Mouse (Mus musculus) macrophage (primary cell): ENCODE measurements around the gene Dnajc19. TPM values are rescaled to one million over a fixed set of nuclear protein-coding genes. Genes with fewer than 3 reads are reported as not detected.
"Not testable (repeated sequence)": the region's sequence is repeated elsewhere in the genome, so short reads cannot be mapped to it uniquely, and the experiment has no call there.

ENCODE experiments used
- H3K27ac ChIP-seq: fragments of 350-480 bp; formaldehyde crosslinking; 2 replicates; pipeline ENCODE4 v1.9.0; 2021
- H3K36me3 ChIP-seq: fragments of 350-480 bp; formaldehyde crosslinking; 2 replicates; pipeline ENCODE4 v1.9.0; 2021; ENCODE audit errors: inconsistent target
- H3K4me3 ChIP-seq: fragments of 350-480 bp; formaldehyde crosslinking; 2 replicates; pipeline ENCODE4 v1.9.0; 2021; ENCODE audit errors: inconsistent target
- H3K79me2 ChIP-seq: fragments of 350-480 bp; formaldehyde crosslinking; 2 replicates; pipeline ENCODE4 v1.9.0; 2021; ENCODE audit errors: inconsistent target
- WGBS: methylation state at CpG from one replicate; pipeline ENCODE4 v1.1.7; 2026; ENCODE audit warnings: inconsistent platforms; ENCODE audit not compliant: missing documents; 5-methylcytosine and 5-hydroxymethylcytosine counted together
- polyA plus RNA-seq: library from polyadenylated mRNA; stranded (reverse); fragments of 250-400 nt; gene quantifications from 3 replicates; pipeline ENCODE4 v1.2.4, GENCODE M21; 2018; ENCODE audit warnings: inconsistent platforms

The Dnajc19 gene
- polyA plus RNA-seq, 1 experiment from 2014 or later, result 77.3 TPM

- peaks cover 23% of the 10 kb centered on the region; the same call in 1 of the 2 replicates for H3K36me3 ChIP-seq
- no peaks in the 10 kb centered on the region for H3K79me2 ChIP-seq
- 94% methylated on average over 3 of the region's 6 CpGs for WGBS
- no peak overlapping the region for H3K27ac ChIP-seq
- H3K4me3 ChIP-seq, result no peak overlapping the region
Measured at GRCm38 (mm10) chr3:34072726-34073125, 8.4 kb downstream of the Dnajc19 start.

DNA sequence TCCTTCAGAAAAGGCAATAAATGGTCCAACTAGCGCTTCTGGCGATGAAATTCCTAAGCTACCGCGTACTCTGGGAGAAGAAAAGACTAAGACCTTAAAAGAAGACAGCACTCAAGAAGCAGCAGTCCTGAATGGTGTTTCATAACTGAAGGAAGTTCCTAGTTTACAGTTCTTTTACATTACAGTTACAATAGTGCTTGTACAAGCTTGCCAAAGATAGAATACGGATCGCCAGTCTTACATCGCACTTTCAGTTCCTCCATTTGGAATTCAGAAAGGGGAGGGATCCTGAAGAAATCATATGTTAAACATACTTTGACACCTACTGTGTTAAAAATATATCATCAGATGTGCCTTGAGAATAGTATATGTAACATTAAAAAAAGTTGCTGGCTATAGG lies 12.2 kb downstream of the Dnajc19 start:
- H3K79me2 ChIP-seq, result peaks cover 29% of the 10 kb centered on the region; the same call in 1 of the 2 replicates
- not testable (repeated sequence) for H3K4me3 ChIP-seq
- peaks cover 26% of the 10 kb centered on the region; the same call in 1 of the 2 replicates for H3K36me3 ChIP-seq
- peak overlapping the region; percentile 61 for H3K27ac ChIP-seq
- 42% methylated on average over 7 of the region's 7 CpGs for WGBS

DNA sequence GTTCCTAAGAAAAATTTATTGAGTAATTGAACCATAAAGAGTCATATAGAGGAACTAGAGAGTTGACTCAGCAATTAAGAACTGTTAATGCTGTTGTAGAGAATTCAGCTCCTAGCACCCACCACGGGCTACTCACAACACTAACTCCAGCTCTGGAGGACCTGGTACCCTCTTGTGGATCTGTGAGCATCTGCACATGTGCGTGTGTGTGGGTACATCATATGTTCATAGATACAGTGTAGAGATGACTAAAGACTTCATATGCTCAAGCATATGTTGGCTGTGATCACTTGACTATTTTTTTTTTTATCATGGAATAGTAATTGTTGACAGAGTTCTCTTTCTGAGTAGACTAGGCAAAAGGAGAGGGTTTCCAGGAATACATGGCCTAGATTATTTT lies 18.8 kb downstream of the Dnajc19 start:
- peaks cover 33% of the 10 kb centered on the region; the same call in 1 of the 2 replicates for H3K79me2 ChIP-seq
- no peak overlapping the region for H3K27ac ChIP-seq
- no peak overlapping the region for H3K4me3 ChIP-seq
- H3K36me3 ChIP-seq, result peaks cover 35% of the 10 kb centered on the region
- WGBS, result 79% methylated on average over 2 of the region's 2 CpGs

GRCm38 (mm10) chr3:34041990-34042389 lies 39.1 kb downstream of the Dnajc19 start:
- H3K36me3 ChIP-seq, result peaks cover 32% of the 10 kb centered on the region
- peaks cover 84% of the 10 kb centered on the region for H3K79me2 ChIP-seq
- H3K4me3 ChIP-seq, result no peak overlapping the region
- H3K27ac ChIP-seq, result no peak overlapping the region
- WGBS, result 96% methylated on average over 4 of the region's 4 CpGs

- Histone ChIP-seq H3K36me3 (0 out of 2 replicates have a peak, but pooled peaks cover under 1% of the 10 kb centered on the region), H3K79me2 (peaks cover 96% of the 10 kb centered on the region), H3K4me3 (no peak overlapping the region), H3K27ac (no peak overlapping the region)
- WGBS, result 100% methylated on average over 3 of the region's 3 CpGs
Measured at GRCm38 (mm10) chr3:34035706-34036105, 45.4 kb downstream of the Dnajc19 start.

GRCm38 (mm10) chr3:34034803-34035202 lies 46.3 kb downstream of the Dnajc19 start:
- Histone ChIP-seq H3K79me2 (peaks cover 96% of the 10 kb centered on the region), H3K27ac (peak overlapping the region; percentile 75), H3K4me3 (no peak overlapping the region; the same call in 1 of the 2 replicates), H3K36me3 (no peaks in the 10 kb centered on the region)
- 67% methylated on average over 1 of the region's 1 CpGs for WGBS

DNA sequence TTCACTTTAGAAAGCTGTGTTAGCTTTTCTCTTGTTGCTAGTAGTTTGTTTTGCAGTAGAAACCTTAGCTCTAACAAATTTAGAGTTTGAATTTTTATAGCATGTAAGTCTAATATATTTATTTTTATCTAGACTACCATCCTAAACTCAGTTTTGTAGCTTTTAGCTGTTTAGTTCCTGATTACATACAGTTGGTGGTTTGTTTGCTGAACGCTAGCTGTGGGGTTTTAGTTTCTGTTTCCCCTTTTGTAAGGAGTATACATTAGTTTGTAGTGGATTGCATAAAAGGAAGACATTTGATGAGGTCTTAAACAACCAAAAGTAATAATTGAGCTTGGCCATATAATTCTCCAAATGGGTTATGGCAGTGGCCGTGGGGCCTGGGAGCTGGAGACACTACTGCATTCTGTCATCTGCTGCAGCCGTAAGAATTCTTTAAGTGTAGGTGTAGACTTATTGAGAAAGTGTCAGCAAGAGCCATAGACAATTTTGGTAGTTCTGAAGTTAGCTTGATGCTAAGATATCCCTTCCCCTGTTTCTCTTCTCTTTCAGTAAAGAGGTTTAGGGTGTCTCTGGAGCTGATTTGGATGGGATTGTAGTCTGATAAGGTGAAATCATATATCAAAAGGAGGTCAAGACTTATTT lies 47.3 kb downstream of the Dnajc19 start:
- H3K79me2 ChIP-seq, result peaks cover 96% of the 10 kb centered on the region
- H3K27ac ChIP-seq, result peak overlapping the region; percentile 75
- WGBS, result 13% methylated on average over 3 of the region's 3 CpGs
- peak overlapping the region; percentile 26 for H3K4me3 ChIP-seq
- H3K36me3 ChIP-seq, result no peaks in the 10 kb centered on the region

- WGBS, result 89% methylated on average over 3 of the region's 3 CpGs
- Histone ChIP-seq H3K27ac (no peak overlapping the region), H3K4me3 (no peak overlapping the region)
Measured at GRCm38 (mm10) chr3:34030601-34031000, 50.5 kb downstream of the Dnajc19 start.

GRCm38 (mm10) chr3:34028935-34029334 lies 52.2 kb downstream of the Dnajc19 start:
- no peaks in the 10 kb centered on the region for H3K36me3 ChIP-seq
- H3K4me3 ChIP-seq, result no peak overlapping the region
- no peak overlapping the region for H3K27ac ChIP-seq
- peaks cover 96% of the 10 kb centered on the region for H3K79me2 ChIP-seq

More at GRCm38 (mm10) chr3:34030601-34031000, 50.5 kb downstream of the Dnajc19 start:
- Histone ChIP-seq H3K79me2 (peaks cover 96% of the 10 kb centered on the region), H3K36me3 (no peaks in the 10 kb centered on the region)

GRCm38 (mm10) chr3:34021259-34021828 lies 59.8 kb downstream of the Dnajc19 start:
- Histone ChIP-seq H3K4me3 (peak overlapping the region; percentile 64), H3K36me3 (no peaks in the 10 kb centered on the region), H3K79me2 (peaks cover 59% of the 10 kb centered on the region), H3K27ac (no peak overlapping the region)
- 69% methylated on average over 4 of the region's 4 CpGs for whole genome bisulfite sequencing

GRCm38 (mm10) chr3:34020382-34021258 lies 60.5 kb downstream of the Dnajc19 start:
- no peak overlapping the region for H3K27ac ChIP-seq

DNA sequence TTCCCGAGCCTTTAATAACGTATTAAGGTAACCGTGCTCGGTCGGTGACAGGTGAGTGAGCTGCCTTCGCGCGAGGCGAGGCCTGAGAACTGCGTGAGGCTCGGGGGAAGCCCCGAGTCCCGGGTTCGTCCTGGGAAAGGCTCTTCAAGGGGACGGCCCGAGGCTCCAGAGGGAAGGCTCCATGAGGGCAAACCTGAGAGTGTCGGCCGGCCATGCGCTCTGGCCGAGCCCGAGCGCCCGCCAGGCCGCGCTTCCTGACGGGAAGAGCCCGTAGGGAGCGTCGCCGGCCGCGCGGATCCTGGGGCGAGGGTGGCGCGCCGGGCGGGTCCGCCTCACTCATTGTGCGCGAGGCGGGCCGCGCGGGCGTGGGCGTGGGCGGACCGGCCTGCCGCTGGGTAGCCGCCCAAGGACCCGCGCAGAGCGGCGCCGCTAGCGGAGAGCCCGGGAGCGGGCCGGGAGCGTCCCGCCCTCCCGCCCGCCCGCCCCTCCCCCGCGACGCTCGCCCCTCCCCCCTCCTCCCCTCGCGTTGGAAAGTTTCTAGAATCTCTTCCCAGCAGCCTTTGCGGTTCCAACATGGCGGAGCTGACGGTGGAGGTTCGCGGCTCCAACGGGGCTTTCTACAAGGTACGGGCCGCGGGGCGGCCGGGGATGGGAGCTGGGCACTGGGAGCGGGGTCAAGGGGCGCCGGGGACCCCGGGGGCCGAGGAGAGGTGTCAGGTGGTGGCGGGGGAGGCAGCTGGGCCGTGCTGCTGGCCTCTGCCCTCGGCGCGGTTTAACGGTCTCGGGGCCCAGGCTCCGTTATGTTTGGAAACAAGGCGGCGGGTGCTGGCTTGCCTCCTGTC lies 61.4 kb downstream of the Dnajc19 start, which contains the start of gene Fxr1:
TSS of gene Fxr1 (plus strand) at position 404 of the 842 bp plus-strand sequence.
- H3K36me3 ChIP-seq, result no peaks in the 10 kb centered on the region
- H3K27ac ChIP-seq, result peak within 1 kb of the TSS; percentile 36
- WGBS, result 2% methylated on average over 67 of the region's 97 CpGs
- peak within 1 kb of the TSS; percentile 64 for H3K4me3 ChIP-seq
- peaks cover 43% of the 10 kb centered on the region for H3K79me2 ChIP-seq

More at GRCm38 (mm10) chr3:34020382-34021258, 60.5 kb downstream of the Dnajc19 start:
- Histone ChIP-seq H3K36me3 (no peaks in the 10 kb centered on the region), H3K4me3 (peak overlapping the region; percentile 64), H3K79me2 (peaks cover 51% of the 10 kb centered on the region)
- under 1% methylated on average over 63 of the region's 70 CpGs for WGBS

DNA sequence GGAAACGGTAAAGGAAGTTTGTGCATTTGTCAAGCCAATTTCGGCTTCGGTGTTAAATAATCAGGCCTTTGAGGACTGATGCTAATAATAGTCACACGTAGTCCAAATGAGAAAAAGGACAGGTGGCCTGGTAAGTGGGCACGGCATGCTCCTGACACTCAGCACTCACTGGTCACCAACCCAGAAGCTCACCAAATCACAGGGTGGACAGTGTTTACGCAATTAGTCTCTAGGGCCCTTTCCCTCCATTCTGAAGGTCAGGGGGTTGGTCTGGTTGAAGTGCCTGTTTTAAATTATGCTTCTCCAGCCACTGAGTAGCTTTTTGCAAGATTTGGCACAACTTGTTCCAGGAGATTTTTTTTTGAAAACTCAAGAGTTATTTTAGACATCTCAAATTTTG lies 72.9 kb downstream of the Dnajc19 start:
- H3K4me3 ChIP-seq, result no peak overlapping the region
- H3K27ac ChIP-seq, result no peak overlapping the region
- H3K79me2 ChIP-seq, result no peaks in the 10 kb centered on the region
- no peaks in the 10 kb centered on the region for H3K36me3 ChIP-seq
- 83% methylated on average over 6 of the region's 6 CpGs for WGBS

GRCm38 (mm10) chr3:34007611-34008010 lies 73.5 kb downstream of the Dnajc19 start:
- Histone ChIP-seq H3K27ac (no peak overlapping the region), H3K36me3 (no peaks in the 10 kb centered on the region), H3K4me3 (no peak overlapping the region), H3K79me2 (no peaks in the 10 kb centered on the region)
- 90% methylated on average over 4 of the region's 4 CpGs for WGBS
